Mouse (Mus musculus) embryo, embryonic 10.5 days (tissue): ENCODE measurements around the gene Ppp1r1b.
"Not testable (repeated sequence)": the region's sequence is repeated elsewhere in the genome, so short reads cannot be mapped to it uniquely, and the experiment has no call there.

ENCODE experiments used
- DNase-seq: peaks from one replicate; pipeline ENCODE4 v3.0.0-alpha.2; 2015; ENCODE audit warnings: low spot score

Ppp1r1b gene

GRCm38 (mm10) chr11:98372406-98372805 is 24.2 kb downstream of the Ppp1r1b start:
- peak; percentile 86 for DNase-seq

- DNase-seq: no peak
These were observed 25.0 kb downstream of the Ppp1r1b start for GRCm38 (mm10) chr11:98373244-98373643.

- DNase-seq: no peak
These were observed 26.1 kb downstream of the Ppp1r1b start for GRCm38 (mm10) chr11:98374266-98374665.

- no peak for DNase-seq
These were observed 28.6 kb downstream of the Ppp1r1b start for GRCm38 (mm10) chr11:98376756-98377155.

GRCm38 (mm10) chr11:98377787-98378186 is 29.6 kb downstream of the Ppp1r1b start:
- no peak for DNase-seq

- DNase-seq: no peak
These were observed 31.2 kb downstream of the Ppp1r1b start for GRCm38 (mm10) chr11:98379379-98379778.

- no peak for DNase-seq
These were observed 31.9 kb downstream of the Ppp1r1b start for GRCm38 (mm10) chr11:98380106-98380505.

GRCm38 (mm10) chr11:98381651-98382050 is 33.4 kb downstream of the Ppp1r1b start:
- no peak for DNase-seq

- DNase-seq: not testable (repeated sequence)
These were observed 34.2 kb downstream of the Ppp1r1b start for GRCm38 (mm10) chr11:98382405-98382804.

- DNase-seq: no peak
These were observed 35.2 kb downstream of the Ppp1r1b start, which contains the start of gene Tcap for GRCm38 (mm10) chr11:98383261-98384030. TSS of gene Tcap (plus strand) at chr11:98383811.

GRCm38 (mm10) chr11:98384216-98384615 is 36.0 kb downstream of the Ppp1r1b start:
- DNase-seq: no peak

- DNase-seq: no peak
These were observed 36.8 kb downstream of the Ppp1r1b start for GRCm38 (mm10) chr11:98384721-98385637.

GRCm38 (mm10) chr11:98385638-98386585 is 37.7 kb downstream of the Ppp1r1b start, which contains the start of gene Pnmt:
TSS of gene Pnmt (plus strand) at chr11:98386450.
- no peak for DNase-seq

- no peak for DNase-seq
These were observed 38.4 kb downstream of the Ppp1r1b start for GRCm38 (mm10) chr11:98386596-98386995.

GRCm38 (mm10) chr11:98387056-98387577 is 38.9 kb downstream of the Ppp1r1b start:
- DNase-seq: no peak

- no peak for DNase-seq
These were observed 40.1 kb downstream of the Ppp1r1b start for GRCm38 (mm10) chr11:98388282-98388681.

- DNase-seq: peak; percentile 72
These were observed 41.1 kb downstream of the Ppp1r1b start for GRCm38 (mm10) chr11:98389221-98389780.

- DNase-seq: no peak
These were observed 41.9 kb downstream of the Ppp1r1b start for GRCm38 (mm10) chr11:98390141-98390540.

GRCm38 (mm10) chr11:98392034-98392433 is 43.8 kb downstream of the Ppp1r1b start:
- no peak for DNase-seq

GRCm38 (mm10) chr11:98392645-98393044 is 44.4 kb downstream of the Ppp1r1b start:
- no peak for DNase-seq

GRCm38 (mm10) chr11:98393317-98393716 is 45.1 kb downstream of the Ppp1r1b start:
- DNase-seq: no peak
